Mouse (Mus musculus) heart, adult 2 months (tissue): ENCODE data around the gene Dtd1.
"Not testable (repeated sequence)": the region's sequence is repeated elsewhere in the genome, so short reads cannot be mapped to it uniquely, and the experiment has no call there.

Experiments
- CTCF ChIP-seq: fragments of 200-600 bp; IDR thresholded peaks from 2 replicates; pipeline ENCODE4 v1.8.1; 2022; ENCODE audit warnings: antibody characterized with exemption, mild to moderate bottlenecking, moderate library complexity
- POLR2A ChIP-seq: fragments of 200-500 bp; IDR thresholded peaks from 2 replicates; pipeline ENCODE4 v1.6.1; 2011; ENCODE audit warnings: mild to moderate bottlenecking, low read depth, low read length, control low read depth; ENCODE audit not compliant: insufficient read depth

DNA sequence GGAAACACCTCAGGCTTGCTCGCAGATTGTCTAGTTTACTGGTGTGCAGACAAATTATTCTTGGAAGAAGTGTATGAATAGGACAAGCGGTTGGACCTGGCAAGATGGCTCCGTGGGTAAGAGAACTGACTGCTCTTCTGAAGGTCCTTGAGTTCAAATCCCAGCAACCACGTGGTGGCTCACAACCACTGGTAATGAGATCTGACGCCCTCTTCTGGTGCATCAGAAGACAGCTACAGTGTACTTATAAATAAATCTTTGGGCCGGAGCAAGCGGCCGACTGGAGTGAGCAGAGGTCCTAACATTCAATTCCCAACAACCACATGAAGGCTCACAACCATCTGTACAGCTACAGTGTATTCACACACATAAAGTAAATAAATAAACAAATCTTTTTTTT lies 6.7 kb upstream of the Dtd1 start:
- not testable (repeated sequence) for TF ChIP-seq CTCF, POLR2A
